Mouse (Mus musculus): Measurements from ENCODE around the gene Casr.

GRCm38 (mm10) chr16:36532981-36533687, 28.8 kb downstream of the Casr start:
- TF ChIP-seq CTCF (IDR thresholded peaks at IDR 0.05; ENCODE audit: borderline replicate concordance, insufficient read depth, low read depth, low read length) (no peak), POLR2A (IDR thresholded peaks at IDR 0.05; ENCODE audit: borderline replicate concordance, insufficient read depth, low read length) (no peak)
